Mouse (Mus musculus) liver, embryonic 13.5 days (tissue): ENCODE data around the gene Eif4e3. TPM values are rescaled to one million over a fixed set of nuclear protein-coding genes. Genes with fewer than 3 reads are reported as not detected.

ENCODE experiments used
- ATAC-seq: fragments of 200-750 bp; cut with Nextera tagmentation; 2 replicates; pipeline ENCODE4 v1.8.0; 2017; ENCODE audit warnings: low read depth, mild to moderate bottlenecking, moderate number of reproducible peaks, moderate library complexity
- DNase-seq: peaks from one replicate; pipeline ENCODE4 v3.0.0; 2022
- H3K27ac ChIP-seq: fragments of 300-500 bp; sonication (generic); 2 replicates; pipeline ENCODE4 v1.5.1; 2015; ENCODE audit warnings: moderate library complexity, mild to moderate bottlenecking, inconsistent platforms
- H3K27me3 ChIP-seq: fragments of 300-500 bp; sonication (generic); 2 replicates; pipeline ENCODE4 v1.6.1; 2015; ENCODE audit warnings: mild to moderate bottlenecking, inconsistent platforms
- H3K36me3 ChIP-seq: fragments of 300-500 bp; sonication (generic); 2 replicates; pipeline ENCODE4 v1.6.1; 2015; ENCODE audit warnings: mild to moderate bottlenecking, inconsistent platforms
- H3K4me1 ChIP-seq: fragments of 300-500 bp; sonication (generic); replicated peaks from 2 replicates; pipeline ENCODE4 v1.6.1; 2015; ENCODE audit warnings: inconsistent platforms
- H3K4me2 ChIP-seq: fragments of 300-500 bp; sonication (generic); 2 replicates; pipeline ENCODE4 v1.6.1; 2015; ENCODE audit warnings: inconsistent platforms, mild to moderate bottlenecking, moderate library complexity
- H3K4me3 ChIP-seq: fragments of 300-500 bp; sonication (generic); replicated peaks from 2 replicates; pipeline ENCODE4 v1.5.1; 2015; ENCODE audit warnings: mild to moderate bottlenecking, inconsistent platforms
- H3K9ac ChIP-seq: fragments of 300-500 bp; sonication (generic); 2 replicates; pipeline ENCODE4 v1.6.1; 2015; ENCODE audit warnings: mild to moderate bottlenecking, inconsistent platforms
- H3K9me3 ChIP-seq: fragments of 300-500 bp; sonication (generic); replicated peaks from 2 replicates; pipeline ENCODE4 v1.6.1; 2016; ENCODE audit warnings: inconsistent platforms
- WGBS: fragments of 180-500 bp; shearing (Covaris S2); methylation state at CpG from one replicate; pipeline ENCODE4 v1.1.7; 2015; ENCODE audit not compliant: insufficient replicate concordance; 5-methylcytosine and 5-hydroxymethylcytosine counted together
- polyA plus RNA-seq: library from polyadenylated mRNA; unstranded; fragments of >200 nt; fragmentation: Nextera tagmentation; extraction: Ambion mirVana; gene quantifications from 2 replicates; pipeline ENCODE4 v1.2.1, GENCODE M21; 2015

The Eif4e3 gene
- polyA plus RNA-seq, 1 experiment from 2014 or later, result 1.9 TPM

DNA sequence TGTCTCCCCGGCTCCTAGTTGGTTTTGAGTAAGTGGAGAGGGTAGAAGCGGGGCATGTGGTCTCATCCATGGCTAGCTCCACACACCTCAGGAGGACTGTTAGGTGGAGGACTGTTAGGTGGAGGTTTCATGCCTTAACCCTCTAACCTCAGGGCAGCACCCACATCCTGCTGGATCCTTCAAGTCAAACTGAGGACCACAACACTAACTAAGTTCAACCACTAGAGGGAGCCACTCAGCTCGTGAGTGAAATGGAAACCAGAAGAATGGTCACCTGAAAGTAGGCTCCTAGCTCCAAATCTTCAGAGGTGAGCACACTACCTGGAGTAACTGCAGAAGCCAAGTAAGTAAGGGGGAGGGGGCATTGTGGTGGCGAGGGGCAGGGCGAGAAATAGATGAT, 18.3 kb upstream of the Eif4e3 start:
- no peak for DNase-seq

DNA sequence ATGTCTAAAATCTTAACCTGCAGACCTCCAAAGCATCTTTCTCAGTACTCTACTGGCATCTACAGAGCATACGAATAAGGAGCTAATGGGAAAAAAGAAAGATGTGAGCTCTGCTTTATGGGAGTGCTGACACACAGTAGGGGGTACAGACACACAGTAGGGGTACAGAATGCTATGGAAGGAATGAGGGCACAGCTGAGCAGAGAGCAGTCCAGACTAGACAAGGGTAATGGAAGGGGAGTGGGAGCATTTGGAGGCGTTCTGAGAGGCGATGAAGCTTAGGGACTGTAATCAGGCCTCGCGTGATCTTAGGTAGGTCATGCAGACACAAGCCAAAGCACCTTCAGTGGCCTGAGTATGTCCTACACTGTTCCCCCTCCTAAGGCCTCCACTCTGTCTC, 17.4 kb upstream of the Eif4e3 start:
- Histone ChIP-seq H3K27me3 (peaks cover 9% of the 10 kb centered on the region; the same call in 1 of the 2 replicates), H3K9me3 (no peaks in the 10 kb centered on the region), H3K4me2 (no peak overlapping the region), H3K4me3 (no peak overlapping the region), H3K4me1 (no peaks in the 10 kb centered on the region), H3K36me3 (no peaks in the 10 kb centered on the region), H3K27ac (no peak overlapping the region), H3K9ac (no peak overlapping the region)
- ATAC-seq (no peak), DNase-seq (no peak)
- 70% methylated on average over 5 of the region's 5 CpGs for WGBS

More for the DNA sequence above, 18.3 kb upstream of the Eif4e3 start:
- Histone ChIP-seq H3K27me3 (peaks cover 16% of the 10 kb centered on the region), H3K36me3 (no peaks in the 10 kb centered on the region), H3K4me2 (no peak overlapping the region), H3K9ac (no peak overlapping the region), H3K4me1 (no peaks in the 10 kb centered on the region), H3K27ac (no peak overlapping the region), H3K9me3 (no peaks in the 10 kb centered on the region), H3K4me3 (no peak overlapping the region)
- ATAC-seq, result no peak
- 41% methylated on average over 5 of the region's 5 CpGs for WGBS

DNA sequence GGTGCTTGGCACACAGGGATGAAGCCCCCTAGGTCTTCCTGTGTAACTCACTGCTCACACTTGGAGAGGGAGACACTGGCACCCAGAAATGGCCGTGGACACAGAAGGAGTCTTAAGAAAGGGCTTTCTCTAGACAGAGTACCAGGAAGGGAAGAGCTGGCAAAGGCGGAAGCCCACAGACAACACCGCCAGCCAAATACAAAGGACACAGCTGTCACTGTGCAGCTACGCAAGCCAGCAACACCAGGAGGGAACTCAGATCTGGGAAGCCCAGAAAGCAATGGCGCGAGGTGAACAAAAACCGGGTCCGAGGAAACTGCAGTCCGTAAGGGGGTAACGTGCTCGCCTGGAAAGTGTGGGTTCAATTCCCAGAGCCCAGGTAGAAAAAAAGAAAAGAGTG, 11.5 kb upstream of the Eif4e3 start:
- DNase-seq (no peak), ATAC-seq (no peak)
- H3K36me3 ChIP-seq, result no peaks in the 10 kb centered on the region
- no peaks in the 10 kb centered on the region for H3K9me3 ChIP-seq
- 69% methylated on average over 11 of the region's 11 CpGs for WGBS
- no peak overlapping the region for H3K4me3 ChIP-seq
- no peak overlapping the region for H3K4me2 ChIP-seq
- H3K27me3 ChIP-seq, result 0 out of 2 replicates have a peak, but pooled peaks cover 2% of the 10 kb centered on the region
- H3K9ac ChIP-seq, result no peak overlapping the region
- H3K27ac ChIP-seq, result no peak overlapping the region
- no peaks in the 10 kb centered on the region for H3K4me1 ChIP-seq

DNA sequence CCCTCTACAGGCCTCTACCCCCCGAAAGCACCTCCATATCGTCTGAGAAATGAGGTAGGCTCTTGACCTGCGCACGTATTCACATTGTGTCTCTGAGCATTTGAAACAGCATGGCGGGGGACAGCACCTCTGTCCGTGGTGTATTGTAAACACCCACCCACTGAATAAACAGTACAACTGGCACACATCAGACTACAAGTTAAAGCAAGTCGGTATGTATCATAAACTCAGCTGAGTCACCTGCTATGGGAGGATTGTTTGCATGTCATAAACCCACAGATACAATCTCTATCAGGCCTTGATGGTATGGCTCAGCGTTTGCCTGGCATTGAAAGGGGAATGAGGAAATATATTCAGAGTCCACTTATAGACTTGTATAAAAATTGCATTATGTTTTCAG, 10.8 kb upstream of the Eif4e3 start:
- WGBS, result 67% methylated on average over 8 of the region's 8 CpGs
- no peak overlapping the region for H3K27ac ChIP-seq
- H3K4me2 ChIP-seq, result no peak overlapping the region
- H3K4me3 ChIP-seq, result no peak overlapping the region
- H3K9me3 ChIP-seq, result no peaks in the 10 kb centered on the region
- no peaks in the 10 kb centered on the region for H3K36me3 ChIP-seq
- H3K4me1 ChIP-seq, result no peaks in the 10 kb centered on the region
- no peak overlapping the region for H3K9ac ChIP-seq
- no peak for DNase-seq
- H3K27me3 ChIP-seq, result 0 out of 2 replicates have a peak, but pooled peaks cover 2% of the 10 kb centered on the region
- no peak for ATAC-seq

DNA sequence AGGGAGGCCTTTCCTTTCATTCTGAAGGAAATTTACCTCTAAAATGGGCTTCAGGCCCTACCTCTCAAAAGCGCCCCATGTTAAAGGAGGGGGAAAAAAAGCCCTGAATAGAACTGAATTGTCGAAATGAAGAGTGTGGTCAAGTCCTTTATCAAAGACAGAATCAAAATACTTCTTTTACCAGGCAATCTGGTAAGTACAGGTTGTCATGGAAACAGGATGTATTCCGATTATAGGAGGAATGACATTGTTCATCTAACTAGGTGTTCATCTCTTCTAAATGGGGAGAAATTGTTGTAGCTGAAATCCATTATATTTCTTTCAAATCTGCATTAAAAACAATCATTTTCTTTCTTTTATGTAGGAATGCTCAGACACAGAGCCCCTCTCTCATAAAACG, 7.9 kb upstream of the Eif4e3 start:
- Histone ChIP-seq H3K9me3 (no peaks in the 10 kb centered on the region), H3K9ac (no peak overlapping the region), H3K4me3 (no peak overlapping the region), H3K27ac (no peak overlapping the region), H3K4me1 (no peaks in the 10 kb centered on the region), H3K36me3 (no peaks in the 10 kb centered on the region), H3K27me3 (no peaks in the 10 kb centered on the region; the same call in 1 of the 2 replicates), H3K4me2 (no peak overlapping the region)
- 65% methylated on average over 4 of the region's 4 CpGs for WGBS
- ATAC-seq (no peak), DNase-seq (no peak)

DNA sequence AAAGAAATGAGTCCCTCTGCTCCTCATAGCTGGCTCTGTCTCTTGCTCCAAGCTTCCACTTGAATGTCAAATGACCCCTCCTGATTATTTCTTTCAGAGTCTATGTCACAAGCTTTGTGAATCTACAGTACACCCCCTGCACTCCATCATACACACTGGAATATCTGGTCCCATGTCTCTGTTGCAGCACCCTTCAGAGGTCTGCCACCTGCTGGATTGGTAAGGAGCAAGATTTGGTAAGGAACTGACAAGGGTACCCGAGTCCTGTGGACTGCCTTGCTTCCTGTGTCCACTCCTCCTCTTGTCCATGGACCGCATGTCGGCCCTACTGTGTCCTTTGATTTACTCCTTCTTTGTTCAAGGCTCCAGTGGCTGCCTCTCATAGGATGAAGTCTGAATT, 5.2 kb upstream of the Eif4e3 start:
- no peak overlapping the region for H3K4me3 ChIP-seq
- no peak overlapping the region for H3K9ac ChIP-seq
- H3K4me1 ChIP-seq, result 0 out of 2 replicates have a peak, but pooled peaks cover 5% of the 10 kb centered on the region
- WGBS, result 51% methylated on average over 3 of the region's 3 CpGs
- H3K27ac ChIP-seq, result no peak overlapping the region
- DNase-seq (no peak), ATAC-seq (no peak)
- no peaks in the 10 kb centered on the region for H3K9me3 ChIP-seq
- H3K4me2 ChIP-seq, result no peak overlapping the region
- peaks cover 17% of the 10 kb centered on the region for H3K27me3 ChIP-seq
- no peaks in the 10 kb centered on the region for H3K36me3 ChIP-seq

DNA sequence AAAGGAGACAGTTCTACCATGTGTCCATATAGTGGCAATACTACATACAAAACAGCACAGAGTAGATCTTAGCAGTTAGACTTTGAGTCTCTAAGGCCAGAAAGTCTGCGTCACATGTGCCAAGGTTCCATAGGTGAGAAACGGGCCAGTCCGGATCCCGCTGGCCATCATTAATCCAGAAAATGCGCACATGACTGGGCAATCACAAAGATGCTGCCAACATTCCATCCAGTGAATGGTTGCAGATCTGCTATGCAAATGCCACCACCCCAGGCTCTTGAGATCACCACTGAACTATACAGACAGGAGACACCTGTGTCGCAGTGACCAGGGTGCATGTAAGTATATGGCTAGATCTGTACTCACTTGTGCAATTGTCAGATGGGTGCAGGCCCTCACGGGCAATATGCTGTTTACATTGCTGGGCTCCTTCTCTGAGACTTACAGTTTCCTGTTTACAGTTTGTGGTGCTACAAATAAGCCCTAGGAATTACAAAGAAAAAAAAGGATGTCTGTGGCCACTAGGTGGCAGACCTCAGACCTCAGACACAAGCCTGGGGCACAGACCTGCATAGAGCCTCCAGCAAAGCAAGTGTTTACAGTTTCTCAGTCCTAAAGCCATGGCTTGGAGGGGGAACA, 4.0 kb upstream of the Eif4e3 start:
- no peaks in the 10 kb centered on the region for H3K36me3 ChIP-seq
- H3K4me2 ChIP-seq, result no peak overlapping the region
- H3K9me3 ChIP-seq, result no peaks in the 10 kb centered on the region
- WGBS, result 67% methylated on average over 7 of the region's 7 CpGs
- no peak overlapping the region for H3K9ac ChIP-seq
- H3K27ac ChIP-seq, result no peak overlapping the region
- peaks cover 29% of the 10 kb centered on the region for H3K27me3 ChIP-seq
- peaks cover 10% of the 10 kb centered on the region; the same call in 1 of the 2 replicates for H3K4me1 ChIP-seq
- DNase-seq (no peak), ATAC-seq (no peak)
- H3K4me3 ChIP-seq, result no peak overlapping the region

DNA sequence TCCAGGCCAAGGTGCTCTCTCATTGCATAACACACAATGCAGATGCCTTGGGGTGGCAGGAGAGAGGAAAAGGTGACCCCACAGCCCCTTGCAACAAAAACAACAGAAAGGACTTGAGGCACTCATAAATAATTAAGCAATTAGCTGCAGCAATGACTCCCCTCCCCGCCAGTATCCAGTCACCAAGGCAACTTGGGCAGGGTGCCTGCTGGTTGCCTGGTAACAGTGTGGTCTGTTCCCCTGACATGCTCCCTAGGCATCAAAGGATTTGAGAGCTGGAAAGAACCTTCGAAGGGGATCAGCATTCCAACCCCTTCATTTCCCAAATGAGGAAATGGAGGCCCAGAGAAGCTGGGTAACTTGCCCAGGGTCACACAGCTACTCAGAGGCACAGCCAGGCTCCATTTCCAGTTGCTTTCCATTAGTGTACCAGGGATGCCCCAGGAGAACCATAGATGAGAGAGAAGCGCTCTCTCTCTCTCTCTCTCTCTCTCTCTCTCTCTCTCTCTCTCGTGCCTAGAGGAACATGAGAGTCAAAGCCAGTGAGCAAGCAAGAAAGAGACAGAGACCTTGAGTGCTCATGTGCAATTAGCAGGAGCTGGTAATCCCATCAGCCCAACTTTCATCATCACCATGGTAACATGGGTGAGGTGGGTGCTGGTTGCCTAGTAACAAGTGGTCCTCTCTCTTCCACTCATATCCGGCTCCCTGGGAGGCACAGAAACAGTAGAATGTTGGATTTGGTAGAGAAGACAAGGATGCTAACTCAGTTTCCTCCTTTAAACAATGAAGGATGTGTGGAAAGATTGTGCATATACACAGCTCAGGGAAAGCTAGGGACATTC, 3.1 kb upstream of the Eif4e3 start:
- Histone ChIP-seq H3K36me3 (no peaks in the 10 kb centered on the region), H3K4me3 (no peak overlapping the region), H3K9ac (no peak overlapping the region), H3K4me2 (no peak overlapping the region), H3K9me3 (no peaks in the 10 kb centered on the region), H3K27ac (no peak overlapping the region), H3K27me3 (peaks cover 37% of the 10 kb centered on the region), H3K4me1 (peaks cover 10% of the 10 kb centered on the region; the same call in 1 of the 2 replicates)
- ATAC-seq (no peak), DNase-seq (no peak)
- WGBS, result 28% methylated on average over 5 of the region's 5 CpGs

DNA sequence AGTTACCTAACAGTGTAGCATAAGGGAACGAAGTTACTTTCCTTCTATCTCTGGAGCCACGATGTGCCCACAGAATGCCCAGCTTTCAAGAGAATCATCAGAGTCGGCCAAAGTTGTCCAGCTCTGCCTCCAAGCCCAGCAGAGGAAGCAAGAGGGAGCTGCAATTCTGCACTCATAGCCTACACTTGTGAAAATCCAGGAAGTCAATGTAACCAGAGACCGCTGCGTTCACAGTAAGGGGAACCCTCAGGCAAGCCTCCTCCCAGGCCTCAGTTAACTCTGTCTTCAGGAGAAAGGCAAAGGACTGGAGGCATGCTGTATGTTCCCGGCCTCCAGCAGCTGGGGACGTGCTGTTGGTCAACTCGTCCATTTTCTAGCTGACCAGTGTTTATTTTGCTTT, 719 bp upstream of the Eif4e3 start:
- DNase-seq (no peak), ATAC-seq (no peak)
- no peaks in the 10 kb centered on the region for H3K9me3 ChIP-seq
- H3K4me2 ChIP-seq, result peak overlapping the region; percentile 74; the same call in 1 of the 2 replicates
- H3K27ac ChIP-seq, result no peak overlapping the region
- H3K4me1 ChIP-seq, result peaks cover 10% of the 10 kb centered on the region; the same call in 1 of the 2 replicates
- H3K4me3 ChIP-seq, result no peak overlapping the region
- H3K9ac ChIP-seq, result no peak overlapping the region
- H3K27me3 ChIP-seq, result peaks cover 46% of the 10 kb centered on the region
- WGBS, result 26% methylated on average over 8 of the region's 8 CpGs
- no peaks in the 10 kb centered on the region for H3K36me3 ChIP-seq

DNA sequence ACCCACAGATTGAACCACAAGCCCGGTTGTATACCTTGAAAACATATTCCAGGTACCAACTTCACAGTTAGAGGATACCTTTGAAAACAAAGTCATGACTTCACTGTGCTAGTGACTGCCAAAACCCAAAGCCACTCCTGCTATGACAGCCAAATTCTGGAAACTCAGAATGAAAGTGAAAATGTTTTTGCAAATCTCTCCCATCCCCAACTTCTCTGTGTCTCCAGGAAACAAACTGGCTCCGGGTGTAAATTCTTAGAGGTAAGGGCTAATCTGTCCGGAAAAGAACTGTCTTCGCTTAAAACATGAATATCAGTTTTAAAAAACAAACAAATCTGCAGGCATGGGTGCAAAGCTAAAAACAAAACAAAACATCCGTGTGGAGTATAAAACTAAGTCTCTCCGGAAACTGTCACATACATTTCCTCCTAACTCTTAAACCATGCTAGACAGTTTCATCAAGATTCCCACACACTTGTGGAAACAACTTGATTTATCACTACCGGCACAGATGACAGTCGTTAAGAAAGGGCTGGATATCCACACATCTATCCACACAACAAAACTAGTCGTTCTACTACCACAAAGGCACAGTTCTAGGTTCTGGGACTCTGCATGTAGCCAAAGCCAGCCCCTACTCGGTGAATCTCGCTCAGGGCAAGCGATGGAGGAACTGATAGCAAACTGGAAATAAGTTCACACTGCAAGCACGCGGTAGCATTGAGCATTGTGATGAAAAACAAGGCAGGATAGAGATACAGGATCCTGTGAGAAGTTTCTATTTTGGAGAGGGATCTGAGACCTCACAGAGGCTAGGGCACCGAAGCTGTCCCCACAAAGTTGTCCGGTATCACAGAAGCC, 884 bp downstream of the Eif4e3 start:
- ATAC-seq (no peak), DNase-seq (no peak)
- peak overlapping the region; percentile 62 for H3K4me3 ChIP-seq
- no peaks in the 10 kb centered on the region for H3K9me3 ChIP-seq
- no peaks in the 10 kb centered on the region for H3K36me3 ChIP-seq
- peak overlapping the region; percentile 56; the same call in 1 of the 2 replicates for H3K9ac ChIP-seq
- peaks cover 46% of the 10 kb centered on the region for H3K27me3 ChIP-seq
- 15% methylated on average over 16 of the region's 16 CpGs for WGBS
- peaks cover 10% of the 10 kb centered on the region; the same call in 1 of the 2 replicates for H3K4me1 ChIP-seq
- peak overlapping the region; percentile 74 for H3K4me2 ChIP-seq
- H3K27ac ChIP-seq, result no peak overlapping the region

DNA sequence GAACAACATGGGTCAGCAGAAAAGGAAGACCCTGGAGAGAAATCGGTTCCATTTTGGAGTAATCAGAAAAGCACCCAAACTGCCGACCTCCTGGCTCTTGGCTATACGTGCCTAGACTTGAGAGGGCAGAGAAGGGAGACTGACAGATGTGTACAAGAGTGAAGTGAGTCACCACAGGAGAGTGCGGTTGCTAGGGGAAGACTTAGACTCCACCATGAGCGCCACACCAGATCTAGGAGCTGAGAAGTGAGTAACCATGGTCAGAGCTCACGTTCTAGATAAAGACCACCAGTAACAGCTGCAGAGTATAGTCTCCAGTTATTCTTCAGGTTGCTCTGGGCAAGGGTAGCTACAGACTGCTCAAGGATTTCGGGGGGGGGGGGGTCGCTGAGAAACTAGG, 3.3 kb downstream of the Eif4e3 start:
- WGBS, result 58% methylated on average over 8 of the region's 8 CpGs
- no peak for ATAC-seq

More for the DNA sequence above, 3.3 kb downstream of the Eif4e3 start:
- no peaks in the 10 kb centered on the region for H3K36me3 ChIP-seq
- no peak overlapping the region for H3K27ac ChIP-seq
- H3K4me1 ChIP-seq, result peaks cover 10% of the 10 kb centered on the region; the same call in 1 of the 2 replicates
- peaks cover 43% of the 10 kb centered on the region for H3K27me3 ChIP-seq
- no peak overlapping the region for H3K9ac ChIP-seq
- no peak overlapping the region for H3K4me2 ChIP-seq
- no peak overlapping the region for H3K4me3 ChIP-seq
- DNase-seq, result no peak
- no peaks in the 10 kb centered on the region for H3K9me3 ChIP-seq
